ENCODE assay signal across 12 mouse cellular contexts in genomic region chr3:134145935-134146334, GRCm38 (mm10).
A peak's percentile ranks its signal among the peaks of the same experiment; 100 is the strongest.
DNase-seq lines count a peak whose midpoint lies in the region; ATAC-seq and TF ChIP-seq lines count a peak whose summit lies in the region.
"Had no signal": no experiment of that assay in that cellular context is flagged by ENCODE, and none has a peak within 500 bp of the region (broad histone marks: within the 10 kb centered on the region; RNA-seq: fewer than 3 reads in every experiment).

No protein-coding gene starts in this region.

- H3K4me1 ChIP-seq in intestine, embryonic 14.5 days (replicated peaks; ENCODE audit: control insufficient read depth, insufficient read depth, low read length) = peaks cover 9% of the 10 kb centered on the region; the same call in 1 of the 2 replicates
- peaks cover 6% of the 10 kb centered on the region; the same call in 1 of the 2 replicates for H3K4me1 ChIP-seq in intestine, postnatal 0 days (replicated peaks; ENCODE audit: control insufficient read depth, insufficient read depth, low read length)
- H3K4me1 ChIP-seq in forebrain, embryonic 11.5 days (replicated peaks; ENCODE audit: control insufficient read depth, insufficient read depth, low read length) = peaks cover 5% of the 10 kb centered on the region; the same call in 1 of the 2 replicates
- peaks cover 7% of the 10 kb centered on the region for H3K4me1 ChIP-seq in hindbrain, embryonic 16.5 days (ENCODE audit: control insufficient read depth, insufficient read depth, low read depth, low read length)
- H3K4me1 ChIP-seq in midbrain, postnatal 0 days (ENCODE audit: insufficient read depth, low read length) = no peaks in the 10 kb centered on the region

- H3K36me3 ChIP-seq in intestine, embryonic 14.5 days (ENCODE audit: control insufficient read depth, insufficient read depth, low read length) = no peaks in the 10 kb centered on the region
- no peaks in the 10 kb centered on the region for H3K36me3 ChIP-seq in intestine, postnatal 0 days (ENCODE audit: control insufficient read depth, insufficient read depth)
- H3K36me3 ChIP-seq in forebrain, embryonic 11.5 days (ENCODE audit: control insufficient read depth, insufficient read depth, low read length) = no peaks in the 10 kb centered on the region
- H3K36me3 ChIP-seq in hindbrain, embryonic 16.5 days (ENCODE audit: control insufficient read depth, insufficient read depth, low read length) = no peaks in the 10 kb centered on the region
- H3K36me3 ChIP-seq in midbrain, postnatal 0 days (ENCODE audit: insufficient read depth, low read length) = no peaks in the 10 kb centered on the region

- DNase-seq in intestine, embryonic 14.5 days (ENCODE audit: low spot score) = no peak
- no peak for DNase-seq in forebrain, embryonic 11.5 days (ENCODE audit: low spot score)
- DNase-seq in midbrain, postnatal 0 days (ENCODE audit: low spot score) = no peak
- no peak for DNase-seq in T-cell, adult 2 months (ENCODE audit: low spot score)
- no peak for DNase-seq in urinary bladder, postnatal 14 days (ENCODE audit: low spot score)
- no peak for DNase-seq in right cerebral cortex, postnatal 14 days
- DNase-seq: B cell, adult 2 months; gastrocnemius, postnatal 25 days; liver, postnatal 0 days; thymus, adult 18-20 months had no signal

- peak overlapping the region; percentile 29; the same call in 1 of the 2 replicates for H3K4me2 ChIP-seq in intestine, embryonic 14.5 days (ENCODE audit: low read length)
- H3K4me2 ChIP-seq in intestine, postnatal 0 days (replicated peaks; ENCODE audit: low read depth) = no peak overlapping the region
- H3K4me2 ChIP-seq in forebrain, embryonic 11.5 days (ENCODE audit: low read depth, low read length, severe bottlenecking) = no peak overlapping the region
- H3K4me2 ChIP-seq in hindbrain, embryonic 16.5 days (ENCODE audit: low read length) = no peak overlapping the region
- no peak overlapping the region for H3K4me2 ChIP-seq in midbrain, postnatal 0 days (ENCODE audit: low read depth, low read length, poor library complexity, severe bottlenecking)

- ATAC-seq in intestine, embryonic 14.5 days (replicated peaks; ENCODE audit: low FRiP score, low TSS enrichment, low read depth) = no peak
- no peak for ATAC-seq in intestine, postnatal 0 days
- peak; percentile 61 for ATAC-seq in forebrain, embryonic 11.5 days (replicated peaks; ENCODE audit: low FRiP score)
- ATAC-seq in hindbrain, embryonic 16.5 days = peak; percentile 49
- ATAC-seq in midbrain, postnatal 0 days (ENCODE audit: low FRiP score) = peak; percentile 64; the same call in 1 of the 2 replicates
- ATAC-seq: liver, postnatal 0 days had no signal

- no peak for TF ChIP-seq CTCF in intestine, postnatal 0 days (IDR thresholded peaks at IDR 0.05; ENCODE audit: low read depth)
- no peak for TF ChIP-seq CTCF in midbrain, postnatal 0 days (IDR thresholded peaks at IDR 0.05)

- no peaks in the 10 kb centered on the region for H3K9me3 ChIP-seq in intestine, embryonic 14.5 days (ENCODE audit: control insufficient read depth, low read length)
- H3K9me3 ChIP-seq in intestine, postnatal 0 days (ENCODE audit: control insufficient read depth) = no peaks in the 10 kb centered on the region
- no peaks in the 10 kb centered on the region for H3K9me3 ChIP-seq in forebrain, embryonic 11.5 days (ENCODE audit: control insufficient read depth, low read length)
- no peaks in the 10 kb centered on the region for H3K9me3 ChIP-seq in hindbrain, embryonic 16.5 days (ENCODE audit: control insufficient read depth, low read length)
- H3K9me3 ChIP-seq in midbrain, postnatal 0 days (ENCODE audit: low read length) = no peaks in the 10 kb centered on the region

- no peak overlapping the region for H3K27ac ChIP-seq in intestine, embryonic 14.5 days (ENCODE audit: low read depth)
- no peak overlapping the region for H3K27ac ChIP-seq in intestine, postnatal 0 days (ENCODE audit: low read depth, low read length)
- peak overlapping the region; percentile 14; the same call in 1 of the 2 replicates for H3K27ac ChIP-seq in forebrain, embryonic 11.5 days (ENCODE audit: low read depth, low read length)
- no peak overlapping the region for H3K27ac ChIP-seq in hindbrain, embryonic 16.5 days (ENCODE audit: low read depth, low read length)
- peak overlapping the region; percentile 58 for H3K27ac ChIP-seq in midbrain, postnatal 0 days (ENCODE audit: low read depth, low read length)

- WGBS in intestine, embryonic 14.5 days = 85% methylated on average over 3 of the region's 3 CpGs
- 88% methylated on average over 3 of the region's 3 CpGs for WGBS in intestine, postnatal 0 days
- 52% methylated on average over 3 of the region's 3 CpGs for WGBS in forebrain, embryonic 11.5 days
- 79% methylated on average over 3 of the region's 3 CpGs for WGBS in hindbrain, embryonic 16.5 days
- 68% methylated on average over 3 of the region's 3 CpGs for WGBS in midbrain, postnatal 0 days

- H3K9ac ChIP-seq in intestine, embryonic 14.5 days (ENCODE audit: low read length) = no peak overlapping the region
- no peak overlapping the region for H3K9ac ChIP-seq in intestine, postnatal 0 days (ENCODE audit: low read depth, low read length)
- no peak overlapping the region for H3K9ac ChIP-seq in forebrain, embryonic 11.5 days (ENCODE audit: low read length)
- no peak overlapping the region for H3K9ac ChIP-seq in hindbrain, embryonic 16.5 days (ENCODE audit: low read depth, low read length)
- no peak overlapping the region for H3K9ac ChIP-seq in midbrain, postnatal 0 days (replicated peaks; ENCODE audit: low read length, poor library complexity, severe bottlenecking)
- H3K9ac ChIP-seq: liver, postnatal 0 days had no signal

- H3K4me3 ChIP-seq in intestine, embryonic 14.5 days (ENCODE audit: low read depth, low read length) = no peak overlapping the region
- H3K4me3 ChIP-seq in intestine, postnatal 0 days (ENCODE audit: low read depth, low read length) = no peak overlapping the region
- no peak overlapping the region for H3K4me3 ChIP-seq in forebrain, embryonic 11.5 days (ENCODE audit: low read depth, low read length)
- H3K4me3 ChIP-seq in hindbrain, embryonic 16.5 days (ENCODE audit: low read length) = no peak overlapping the region
- no peak overlapping the region for H3K4me3 ChIP-seq in midbrain, postnatal 0 days (ENCODE audit: low read depth, low read length)

- H3K27me3 ChIP-seq in intestine, embryonic 14.5 days (replicated peaks; ENCODE audit: control insufficient read depth, insufficient read depth, low read length) = no peaks in the 10 kb centered on the region
- H3K27me3 ChIP-seq in intestine, postnatal 0 days (replicated peaks; ENCODE audit: control insufficient read depth, insufficient read depth, low read length) = no peaks in the 10 kb centered on the region
- H3K27me3 ChIP-seq in forebrain, embryonic 11.5 days (ENCODE audit: control insufficient read depth, insufficient read depth, low read length) = no peaks in the 10 kb centered on the region
- no peaks in the 10 kb centered on the region for H3K27me3 ChIP-seq in hindbrain, embryonic 16.5 days (replicated peaks; ENCODE audit: control insufficient read depth, insufficient read depth, low read length)
- no peaks in the 10 kb centered on the region for H3K27me3 ChIP-seq in midbrain, postnatal 0 days (ENCODE audit: insufficient read depth, low read length)

Comparison
In these comparisons a context has a peak if more than half of its experiments do, and no peak if none do; other contexts are left out.
1. ATAC-seq: peak in forebrain, embryonic 11.5 days (single experiment), hindbrain, embryonic 16.5 days (single experiment) and midbrain, postnatal 0 days (single experiment); none in intestine, embryonic 14.5 days (single experiment) and intestine, postnatal 0 days (single experiment).
2. H3K27ac ChIP-seq: peak in forebrain, embryonic 11.5 days (single experiment) and midbrain, postnatal 0 days (single experiment); none in intestine, embryonic 14.5 days (single experiment), intestine, postnatal 0 days (single experiment) and hindbrain, embryonic 16.5 days (single experiment).